Mouse (Mus musculus) bone marrow, adult 2 months (tissue): ENCODE results near the gene Mvb12a.

Experiments used
- CTCF ChIP-seq: fragments of 200-500 bp; IDR thresholded peaks from 2 replicates; pipeline ENCODE4 v1.5.1; 2011; ENCODE audit warnings: low read length, control low read depth; ENCODE audit not compliant: control insufficient read depth, insufficient read depth
- POLR2A ChIP-seq: fragments of 200-500 bp; IDR thresholded peaks from 2 replicates; pipeline ENCODE4 v1.6.1; 2011; ENCODE audit warnings: low read depth, mild to moderate bottlenecking, control low read depth, low read length, borderline replicate concordance; ENCODE audit not compliant: control insufficient read depth

DNA sequence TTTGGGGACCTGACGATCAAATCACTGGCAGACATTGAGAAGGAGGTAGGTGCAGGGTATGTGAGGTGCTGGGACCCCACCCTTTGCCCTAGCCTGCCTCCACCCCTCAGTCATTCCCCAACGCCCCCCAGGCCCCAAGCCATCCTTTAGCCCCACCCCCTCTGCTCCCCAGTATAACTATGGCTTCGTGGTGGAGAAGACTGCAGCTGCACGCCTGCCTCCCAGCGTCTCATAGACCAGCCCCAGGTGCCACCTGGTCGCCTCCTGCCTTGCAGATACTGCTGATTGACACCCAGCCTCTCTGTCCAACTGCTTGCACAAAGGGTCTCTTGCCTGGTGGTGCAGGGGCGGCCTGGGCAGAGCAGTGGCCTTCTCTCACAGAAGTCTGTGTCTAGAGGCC, 4.9 kb downstream of the Mvb12a start:
- TF ChIP-seq CTCF (no peak), POLR2A (no peak)
